Mouse (Mus musculus): Measurements from ENCODE around the gene Zc3h12c.

GRCm38 (mm10) chr9:52070052-52070451, 98.3 kb downstream of the Zc3h12c start:
- TF ChIP-seq CTCF (IDR thresholded peaks at IDR 0.05; ENCODE audit: control insufficient read depth, insufficient read depth, low read length) (no peak), POLR2A (IDR thresholded peaks at IDR 0.05; ENCODE audit: borderline replicate concordance, control insufficient read depth, low read depth, low read length) (no peak)
